Mouse (Mus musculus): ENCODE results near the gene Azi2. TPM values are rescaled to one million over a fixed set of nuclear protein-coding genes. Genes with fewer than 3 reads are reported as not detected.

The Azi2 gene
- polyA plus RNA-seq, 1 experiment from 2014 or later = 68.3 TPM

GRCm38 (mm10) chr9:118072101-118072500 lies 31.8 kb downstream of the Azi2 start:
- Histone ChIP-seq H3K9ac (replicated peaks; ENCODE audit: low read length) (no peak overlapping the region), H3K27me3 (ENCODE audit: insufficient read depth, low read length) (no peaks in the 10 kb centered on the region), H3K4me2 (replicated peaks; ENCODE audit: low read depth, low read length) (no peak overlapping the region), H3K27ac (ENCODE audit: low read length) (no peak overlapping the region), H3K9me3 (ENCODE audit: low read length) (no peaks in the 10 kb centered on the region), H3K4me1 (ENCODE audit: insufficient read depth, low read length) (no peaks in the 10 kb centered on the region), H3K36me3 (ENCODE audit: insufficient read depth, low read length) (peaks cover 14% of the 10 kb centered on the region), H3K4me3 (ENCODE audit: low read length) (no peak overlapping the region)
- ATAC-seq (ENCODE audit: low FRiP score, low TSS enrichment) = no peak
- WGBS = 59% methylated on average over 5 of the region's 5 CpGs

- WGBS = 88% methylated on average over 3 of the region's 3 CpGs
- no peak for ATAC-seq (ENCODE audit: low FRiP score, low TSS enrichment)
- peaks cover 8% of the 10 kb centered on the region; the same call in 1 of the 2 replicates for H3K36me3 ChIP-seq (ENCODE audit: insufficient read depth, low read length)
- no peak overlapping the region for H3K27ac ChIP-seq (ENCODE audit: low read length)
- H3K4me2 ChIP-seq (replicated peaks; ENCODE audit: low read depth, low read length) = no peak overlapping the region
- no peaks in the 10 kb centered on the region for H3K27me3 ChIP-seq (ENCODE audit: insufficient read depth, low read length)
- no peaks in the 10 kb centered on the region for H3K4me1 ChIP-seq (ENCODE audit: insufficient read depth, low read length)
- H3K9ac ChIP-seq (replicated peaks; ENCODE audit: low read length) = no peak overlapping the region
- no peaks in the 10 kb centered on the region for H3K9me3 ChIP-seq (ENCODE audit: low read length)
- H3K4me3 ChIP-seq (ENCODE audit: low read length) = no peak overlapping the region
Observed at GRCm38 (mm10) chr9:118073358-118073757, 33.1 kb downstream of the Azi2 start.

- Histone ChIP-seq H3K4me1 (ENCODE audit: insufficient read depth, low read length) (peaks cover 9% of the 10 kb centered on the region; the same call in 1 of the 2 replicates), H3K9me3 (ENCODE audit: low read length) (no peaks in the 10 kb centered on the region), H3K9ac (replicated peaks; ENCODE audit: low read length) (peak overlapping the region; percentile 32), H3K4me2 (replicated peaks; ENCODE audit: low read depth, low read length) (peak overlapping the region; percentile 64), H3K27me3 (ENCODE audit: insufficient read depth, low read length) (no peaks in the 10 kb centered on the region), H3K27ac (ENCODE audit: low read length) (no peak overlapping the region), H3K36me3 (ENCODE audit: insufficient read depth, low read length) (no peaks in the 10 kb centered on the region), H3K4me3 (ENCODE audit: low read length) (peak overlapping the region; percentile 37)
- peak; percentile 87 for ATAC-seq (ENCODE audit: low FRiP score, low TSS enrichment)
- 11% methylated on average over 22 of the region's 22 CpGs for WGBS
Observed at GRCm38 (mm10) chr9:118082575-118083431, 42.5 kb downstream of the Azi2 start.

- H3K27ac ChIP-seq (ENCODE audit: low read length) = no peak overlapping the region
- H3K27me3 ChIP-seq (ENCODE audit: insufficient read depth, low read length) = no peaks in the 10 kb centered on the region
- peaks cover 9% of the 10 kb centered on the region; the same call in 1 of the 2 replicates for H3K4me1 ChIP-seq (ENCODE audit: insufficient read depth, low read length)
- H3K9ac ChIP-seq (replicated peaks; ENCODE audit: low read length) = no peak overlapping the region
- no peaks in the 10 kb centered on the region for H3K36me3 ChIP-seq (ENCODE audit: insufficient read depth, low read length)
- no peak overlapping the region for H3K4me2 ChIP-seq (replicated peaks; ENCODE audit: low read depth, low read length)
- 56% methylated on average over 4 of the region's 4 CpGs for WGBS
- no peak overlapping the region for H3K4me3 ChIP-seq (ENCODE audit: low read length)
- H3K9me3 ChIP-seq (ENCODE audit: low read length) = no peaks in the 10 kb centered on the region
- no peak for ATAC-seq (ENCODE audit: low FRiP score, low TSS enrichment)
Observed at GRCm38 (mm10) chr9:118083834-118084233, 43.5 kb downstream of the Azi2 start.

GRCm38 (mm10) chr9:118099395-118099794 lies 59.1 kb downstream of the Azi2 start:
- 49% methylated on average over 4 of the region's 4 CpGs for WGBS
- 0 out of 2 replicates have a peak, but pooled peaks have one; percentile 49 for ATAC-seq (ENCODE audit: low FRiP score, low TSS enrichment)

GRCm38 (mm10) chr9:118100484-118100883 lies 60.2 kb downstream of the Azi2 start:
- H3K36me3 ChIP-seq (ENCODE audit: insufficient read depth, low read length) = no peaks in the 10 kb centered on the region
- H3K4me3 ChIP-seq (ENCODE audit: low read length) = no peak overlapping the region
- no peak overlapping the region for H3K27ac ChIP-seq (ENCODE audit: low read length)
- peaks cover 4% of the 10 kb centered on the region; the same call in 1 of the 2 replicates for H3K4me1 ChIP-seq (ENCODE audit: insufficient read depth, low read length)
- H3K4me2 ChIP-seq (replicated peaks; ENCODE audit: low read depth, low read length) = no peak overlapping the region
- no peaks in the 10 kb centered on the region for H3K27me3 ChIP-seq (ENCODE audit: insufficient read depth, low read length)
- 91% methylated on average over 2 of the region's 2 CpGs for WGBS
- no peaks in the 10 kb centered on the region for H3K9me3 ChIP-seq (ENCODE audit: low read length)
- ATAC-seq (ENCODE audit: low FRiP score, low TSS enrichment) = no peak
- H3K9ac ChIP-seq (replicated peaks; ENCODE audit: low read length) = no peak overlapping the region

More at GRCm38 (mm10) chr9:118099395-118099794, 59.1 kb downstream of the Azi2 start:
- H3K27ac ChIP-seq (ENCODE audit: low read length) = no peak overlapping the region
- no peak overlapping the region for H3K9ac ChIP-seq (replicated peaks; ENCODE audit: low read length)
- H3K36me3 ChIP-seq (ENCODE audit: insufficient read depth, low read length) = no peaks in the 10 kb centered on the region
- H3K4me2 ChIP-seq (replicated peaks; ENCODE audit: low read depth, low read length) = no peak overlapping the region
- no peaks in the 10 kb centered on the region for H3K9me3 ChIP-seq (ENCODE audit: low read length)
- H3K4me1 ChIP-seq (ENCODE audit: insufficient read depth, low read length) = peaks cover 4% of the 10 kb centered on the region; the same call in 1 of the 2 replicates
- no peak overlapping the region for H3K4me3 ChIP-seq (ENCODE audit: low read length)
- no peaks in the 10 kb centered on the region for H3K27me3 ChIP-seq (ENCODE audit: insufficient read depth, low read length)

- 59% methylated on average over 2 of the region's 2 CpGs for WGBS
- H3K9ac ChIP-seq (replicated peaks; ENCODE audit: low read length) = no peak overlapping the region
- no peak for ATAC-seq (ENCODE audit: low FRiP score, low TSS enrichment)
Observed at GRCm38 (mm10) chr9:118101802-118102201, 61.5 kb downstream of the Azi2 start.

GRCm38 (mm10) chr9:118108527-118109011 lies 68.3 kb downstream of the Azi2 start:
- Histone ChIP-seq H3K36me3 (ENCODE audit: insufficient read depth, low read length) (no peaks in the 10 kb centered on the region), H3K9ac (replicated peaks; ENCODE audit: low read length) (no peak overlapping the region), H3K4me1 (ENCODE audit: insufficient read depth, low read length) (no peaks in the 10 kb centered on the region), H3K9me3 (ENCODE audit: low read length) (no peaks in the 10 kb centered on the region), H3K4me2 (replicated peaks; ENCODE audit: low read depth, low read length) (no peak overlapping the region), H3K4me3 (ENCODE audit: low read length) (no peak overlapping the region), H3K27me3 (ENCODE audit: insufficient read depth, low read length) (no peaks in the 10 kb centered on the region), H3K27ac (ENCODE audit: low read length) (no peak overlapping the region)
- no peak for ATAC-seq (ENCODE audit: low FRiP score, low TSS enrichment)
- WGBS = 66% methylated on average over 4 of the region's 4 CpGs

More at GRCm38 (mm10) chr9:118101802-118102201, 61.5 kb downstream of the Azi2 start:
- Histone ChIP-seq H3K4me2 (replicated peaks; ENCODE audit: low read depth, low read length) (no peak overlapping the region), H3K27me3 (ENCODE audit: insufficient read depth, low read length) (no peaks in the 10 kb centered on the region), H3K9me3 (ENCODE audit: low read length) (no peaks in the 10 kb centered on the region), H3K27ac (ENCODE audit: low read length) (no peak overlapping the region), H3K36me3 (ENCODE audit: insufficient read depth, low read length) (no peaks in the 10 kb centered on the region), H3K4me1 (ENCODE audit: insufficient read depth, low read length) (0 out of 2 replicates have a peak, but pooled peaks cover under 1% of the 10 kb centered on the region), H3K4me3 (ENCODE audit: low read length) (no peak overlapping the region)

- ATAC-seq (ENCODE audit: low FRiP score, low TSS enrichment) = no peak
- 88% methylated on average over 7 of the region's 7 CpGs for WGBS
Observed at GRCm38 (mm10) chr9:118109697-118110359, 69.5 kb downstream of the Azi2 start.

More at GRCm38 (mm10) chr9:118109697-118110359, 69.5 kb downstream of the Azi2 start:
- no peak overlapping the region for H3K9ac ChIP-seq (replicated peaks; ENCODE audit: low read length)
- no peak overlapping the region for H3K4me3 ChIP-seq (ENCODE audit: low read length)
- H3K4me2 ChIP-seq (replicated peaks; ENCODE audit: low read depth, low read length) = no peak overlapping the region
- H3K4me1 ChIP-seq (ENCODE audit: insufficient read depth, low read length) = no peaks in the 10 kb centered on the region
- no peaks in the 10 kb centered on the region for H3K27me3 ChIP-seq (ENCODE audit: insufficient read depth, low read length)
- H3K9me3 ChIP-seq (ENCODE audit: low read length) = no peaks in the 10 kb centered on the region
- H3K36me3 ChIP-seq (ENCODE audit: insufficient read depth, low read length) = no peaks in the 10 kb centered on the region
- no peak overlapping the region for H3K27ac ChIP-seq (ENCODE audit: low read length)

Data from kidney, embryonic 16.5 days (tissue).